Mouse (Mus musculus): ENCODE measurements at regions not wholly inside any gene's neighbourhood (a gene's known extent, or its start where the extent isn't known, plus 50 kb on each side); places are given as distances from the start of the nearest gene placed in this dataset.

DNA sequence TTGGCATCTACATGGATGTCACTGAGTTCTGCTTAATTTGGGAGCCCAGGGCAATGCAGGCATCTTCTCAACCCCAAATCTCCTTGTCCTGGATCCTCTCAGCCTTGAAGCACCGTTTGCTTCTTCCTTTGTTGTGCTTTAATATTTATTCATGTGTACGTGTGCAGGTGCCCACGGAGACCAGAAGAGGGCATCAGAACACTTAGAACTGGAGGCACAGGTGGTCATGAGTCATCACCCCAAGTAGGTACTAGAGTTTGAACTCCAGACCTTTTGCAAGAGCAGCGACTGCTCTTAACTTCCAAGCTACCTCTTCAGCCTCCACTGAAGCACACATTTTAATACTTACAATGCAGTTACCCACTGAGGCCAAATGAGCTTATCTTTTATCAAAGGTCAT, 403.0 kb upstream of the Slc35b3 start:
- no peak for ATAC-seq (replicated peaks; ENCODE audit: low read depth, poor library complexity, severe bottlenecking)

DNA sequence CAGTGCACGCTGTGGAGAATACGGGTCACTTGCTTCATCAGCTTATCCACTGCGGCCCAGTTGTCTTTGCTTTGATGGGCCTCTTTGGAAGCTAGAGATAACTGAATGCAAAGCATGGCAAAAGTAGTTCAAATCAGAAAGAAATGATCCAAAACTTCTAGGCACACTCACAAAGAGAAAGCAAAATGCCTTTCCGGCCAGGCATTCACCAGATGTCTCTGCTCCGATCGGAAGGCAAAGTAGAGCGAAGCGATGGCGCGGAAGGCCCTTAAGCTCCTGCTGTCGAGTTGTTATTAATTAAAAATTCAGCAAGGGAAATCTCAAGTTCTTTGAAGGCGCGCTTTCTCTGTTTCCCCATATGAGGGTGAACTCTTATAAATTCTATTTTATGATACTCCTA, 401.9 kb upstream of the Slc35b3 start:
- no peak for ATAC-seq (replicated peaks; ENCODE audit: low read depth, poor library complexity, severe bottlenecking)

DNA sequence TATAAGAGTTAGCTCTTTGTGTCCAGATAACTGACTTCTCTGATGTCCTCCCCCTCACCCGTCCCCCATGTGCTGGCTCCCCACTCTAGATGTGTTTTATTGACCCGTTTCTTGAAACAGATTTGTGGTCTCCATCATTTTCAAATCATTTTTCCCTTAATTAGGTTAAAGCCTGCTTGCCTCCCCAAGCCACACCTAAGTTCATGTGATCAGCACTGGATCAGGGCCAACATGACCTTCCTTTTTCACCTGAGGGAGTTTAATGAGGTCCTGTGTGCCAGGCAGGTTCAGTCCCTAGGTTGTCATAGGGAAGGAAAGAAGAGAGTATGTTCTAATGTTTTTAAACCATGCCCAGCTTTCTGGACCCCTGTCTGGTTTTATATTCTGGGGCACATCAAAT, 390.9 kb upstream of the Slc35b3 start:
- no peak for ATAC-seq (replicated peaks; ENCODE audit: low read depth, poor library complexity, severe bottlenecking)

DNA sequence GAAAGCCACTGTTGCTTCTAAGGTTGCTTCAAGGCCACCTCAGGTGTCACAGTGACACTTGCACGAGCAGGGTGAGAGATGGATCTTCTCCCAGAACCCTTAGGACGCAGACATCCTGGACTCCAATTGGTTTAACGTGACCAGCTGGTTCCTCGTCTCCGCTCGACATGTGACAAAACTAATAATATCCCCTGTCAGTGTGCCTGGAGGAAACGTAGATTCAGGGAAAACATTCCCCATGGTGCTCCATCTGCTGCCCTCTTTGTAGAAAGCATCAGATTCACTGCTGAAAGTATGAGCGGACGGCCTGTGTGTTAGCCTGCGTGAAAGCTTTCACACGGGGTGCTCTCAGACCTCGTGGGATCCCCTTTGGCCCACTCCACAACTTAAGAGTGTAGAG, 390.0 kb upstream of the Slc35b3 start:
- ATAC-seq (replicated peaks; ENCODE audit: low read depth, poor library complexity, severe bottlenecking) = no peak

DNA sequence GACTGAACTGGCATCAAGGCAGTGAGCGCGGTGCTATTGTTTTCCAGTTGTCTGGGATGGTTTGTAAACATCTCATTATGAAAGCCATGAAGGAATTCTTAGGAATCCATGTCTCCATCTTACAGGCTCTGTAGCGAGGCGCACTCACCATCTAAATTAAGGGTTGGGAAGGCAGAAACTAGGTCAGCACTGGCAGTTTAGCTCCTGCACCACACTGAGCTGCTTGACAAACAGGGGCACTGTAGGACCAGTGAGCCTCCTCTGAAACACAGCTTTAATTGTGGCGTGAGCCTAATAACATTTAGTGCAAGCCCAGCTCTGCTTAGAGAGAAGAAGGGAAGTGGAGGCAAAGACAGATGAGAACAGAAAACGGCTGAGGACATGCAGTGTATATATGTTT, 387.1 kb upstream of the Slc35b3 start:
- no peak for ATAC-seq (replicated peaks; ENCODE audit: low read depth, poor library complexity, severe bottlenecking)

DNA sequence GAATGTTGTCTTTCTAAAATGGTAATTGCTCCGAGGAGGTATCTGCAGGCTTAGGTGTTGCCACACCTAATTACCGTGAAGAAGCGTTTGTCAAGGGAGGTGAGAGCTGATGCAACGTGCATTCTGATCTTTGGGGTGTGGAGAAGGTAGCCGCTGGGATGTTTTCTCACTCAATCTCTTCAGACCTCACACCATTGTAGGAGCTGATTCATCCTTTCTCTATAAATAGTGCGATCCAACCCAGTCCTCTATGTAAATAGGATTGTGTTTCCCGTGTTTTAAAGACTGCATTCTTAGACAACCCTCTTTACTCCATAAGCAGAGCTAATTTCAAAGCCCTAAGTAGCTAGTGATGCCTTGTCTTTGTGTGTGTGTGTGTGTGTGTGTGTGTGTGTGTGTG, 374.2 kb upstream of the Slc35b3 start:
- no peak for ATAC-seq (replicated peaks; ENCODE audit: low read depth, poor library complexity, severe bottlenecking)

DNA sequence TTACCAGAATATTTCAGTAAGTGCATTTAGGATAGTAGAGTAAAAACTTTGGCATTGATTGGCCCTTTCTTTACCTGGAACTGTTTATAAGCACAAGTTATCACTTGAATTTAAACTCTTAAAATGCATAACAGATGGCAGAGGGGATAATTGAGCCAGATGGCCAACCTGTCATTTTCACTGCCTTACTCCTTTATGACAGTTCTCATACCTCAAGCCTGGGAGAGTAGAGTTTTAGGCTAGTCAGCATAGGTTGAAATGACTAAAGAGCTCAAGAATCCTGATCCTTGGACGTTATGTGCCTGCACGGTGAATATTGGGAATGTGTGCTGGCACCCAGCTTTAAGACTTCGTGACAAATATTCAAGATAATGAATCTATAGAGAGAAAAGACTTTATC, 369.1 kb upstream of the Slc35b3 start:
- ATAC-seq (replicated peaks; ENCODE audit: low read depth, poor library complexity, severe bottlenecking) = no peak

DNA sequence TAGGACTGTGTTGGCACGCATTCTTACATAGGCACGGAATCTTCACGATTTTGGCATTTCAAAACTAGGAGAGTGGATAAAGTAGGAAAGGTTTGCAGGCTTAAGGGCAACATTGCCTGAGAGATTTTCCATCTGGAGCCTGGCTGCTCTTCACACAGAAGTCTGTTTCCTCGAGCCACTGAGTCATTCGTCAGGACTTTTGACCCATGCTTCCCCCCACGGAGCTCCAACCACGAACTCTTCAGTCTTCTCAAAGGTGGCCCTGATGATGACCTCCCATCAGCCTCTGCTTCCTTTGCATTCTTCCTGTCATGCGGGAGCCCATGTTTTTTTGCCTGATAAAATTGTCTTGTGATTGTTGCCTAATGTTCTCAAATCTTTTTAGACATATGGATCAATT, 365.5 kb upstream of the Slc35b3 start:
- ATAC-seq (replicated peaks; ENCODE audit: low read depth, poor library complexity, severe bottlenecking) = no peak

DNA sequence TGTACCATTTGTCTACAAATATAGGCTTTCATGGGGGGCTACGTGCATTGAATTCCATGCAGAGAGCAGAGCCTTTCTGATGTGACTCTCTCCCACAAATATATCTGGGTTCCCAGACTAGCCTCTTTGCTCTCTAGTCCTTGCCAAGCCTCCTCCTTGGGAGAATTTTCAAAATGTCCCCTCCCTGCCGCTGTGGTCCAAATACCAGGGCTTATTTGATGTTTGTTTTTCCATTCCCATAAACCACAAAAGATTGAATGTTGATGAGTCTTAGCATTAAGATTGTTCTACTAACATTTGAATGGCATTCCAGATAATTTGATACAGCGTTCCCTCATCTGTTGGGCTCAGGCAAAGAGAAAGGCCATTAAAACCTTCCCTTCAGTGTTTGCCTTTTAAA, 360.4 kb upstream of the Slc35b3 start:
- no peak for ATAC-seq (replicated peaks; ENCODE audit: low read depth, poor library complexity, severe bottlenecking)

DNA sequence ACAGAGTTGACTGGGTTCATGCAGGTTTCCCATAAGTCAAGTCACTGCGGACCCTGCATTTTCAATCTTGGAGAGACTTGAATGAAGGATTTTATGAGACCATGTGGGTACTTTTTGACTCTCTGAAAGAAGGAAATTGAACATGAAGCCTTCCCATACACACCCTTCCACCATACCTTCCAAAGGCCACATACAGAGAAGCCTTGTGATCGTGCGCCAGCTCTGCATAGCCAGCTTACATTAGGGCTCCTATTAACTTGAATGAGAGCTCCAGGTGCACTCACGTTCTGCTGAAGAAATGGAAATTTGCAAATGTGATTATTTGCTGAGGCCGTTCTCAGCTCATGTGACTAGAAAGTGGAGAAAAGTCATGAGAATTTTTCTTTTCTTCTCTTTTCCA, 349.1 kb upstream of the Slc35b3 start:
- ATAC-seq (replicated peaks; ENCODE audit: low read depth, poor library complexity, severe bottlenecking) = no peak

DNA sequence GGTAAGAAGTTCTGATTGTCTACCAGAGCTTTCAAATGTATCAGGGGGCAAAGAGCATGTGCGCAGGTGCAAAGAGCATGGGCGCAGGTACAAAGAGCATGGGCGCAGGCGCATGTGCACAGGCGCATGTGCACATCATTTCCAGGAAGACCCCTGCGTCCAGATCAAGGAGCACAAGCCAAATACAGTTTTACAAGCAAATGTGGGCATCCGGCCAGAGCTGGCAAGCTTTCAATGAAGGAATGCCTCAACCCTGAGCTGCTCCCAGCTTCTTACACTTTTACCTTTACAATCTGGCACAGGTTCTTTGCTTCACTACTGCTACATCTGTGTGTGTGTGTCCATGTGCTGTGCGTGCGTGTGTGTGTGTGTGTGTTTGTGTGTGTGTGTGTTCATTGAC, 347.2 kb upstream of the Slc35b3 start:
- no peak for ATAC-seq (replicated peaks; ENCODE audit: low read depth, poor library complexity, severe bottlenecking)

DNA sequence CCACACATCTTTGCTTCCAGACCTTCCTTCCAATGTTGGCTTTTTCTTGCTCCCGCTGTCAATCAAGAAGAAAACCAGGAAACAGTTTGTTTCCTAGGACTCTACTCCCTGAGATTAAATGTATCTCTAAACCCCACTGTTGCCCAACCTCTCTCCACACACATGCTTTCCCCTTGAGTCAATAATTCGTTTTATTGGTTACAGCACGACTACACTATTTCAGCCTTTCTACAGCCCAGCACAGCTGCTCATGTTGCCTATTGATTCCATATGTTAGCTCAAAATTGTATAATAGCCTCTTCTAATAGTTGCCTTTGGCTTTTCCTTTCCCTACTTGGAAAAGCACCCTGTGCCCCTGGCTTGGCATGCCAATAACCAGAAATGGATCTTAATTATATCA, 346.2 kb upstream of the Slc35b3 start:
- no peak for ATAC-seq (replicated peaks; ENCODE audit: low read depth, poor library complexity, severe bottlenecking)

DNA sequence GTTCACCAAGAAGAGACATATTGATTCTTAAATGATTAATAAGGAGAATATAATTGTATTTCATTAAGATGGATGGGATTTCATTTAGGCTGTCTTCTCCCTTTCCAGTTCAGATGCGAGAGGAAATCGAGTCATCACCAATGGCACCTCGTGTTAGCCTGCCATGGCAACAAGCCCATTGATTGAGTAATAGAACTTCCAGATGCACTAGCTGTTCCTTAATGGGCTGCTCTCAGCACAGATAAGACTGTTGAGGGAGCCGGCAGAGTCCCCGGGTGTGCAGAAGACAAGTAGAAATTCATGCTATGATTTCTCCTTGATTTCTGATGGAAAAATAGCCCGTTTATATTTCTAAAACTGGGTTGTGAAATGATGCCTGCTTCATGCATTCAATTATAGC, 336.5 kb upstream of the Slc35b3 start:
- ATAC-seq (replicated peaks; ENCODE audit: low read depth, poor library complexity, severe bottlenecking) = no peak

DNA sequence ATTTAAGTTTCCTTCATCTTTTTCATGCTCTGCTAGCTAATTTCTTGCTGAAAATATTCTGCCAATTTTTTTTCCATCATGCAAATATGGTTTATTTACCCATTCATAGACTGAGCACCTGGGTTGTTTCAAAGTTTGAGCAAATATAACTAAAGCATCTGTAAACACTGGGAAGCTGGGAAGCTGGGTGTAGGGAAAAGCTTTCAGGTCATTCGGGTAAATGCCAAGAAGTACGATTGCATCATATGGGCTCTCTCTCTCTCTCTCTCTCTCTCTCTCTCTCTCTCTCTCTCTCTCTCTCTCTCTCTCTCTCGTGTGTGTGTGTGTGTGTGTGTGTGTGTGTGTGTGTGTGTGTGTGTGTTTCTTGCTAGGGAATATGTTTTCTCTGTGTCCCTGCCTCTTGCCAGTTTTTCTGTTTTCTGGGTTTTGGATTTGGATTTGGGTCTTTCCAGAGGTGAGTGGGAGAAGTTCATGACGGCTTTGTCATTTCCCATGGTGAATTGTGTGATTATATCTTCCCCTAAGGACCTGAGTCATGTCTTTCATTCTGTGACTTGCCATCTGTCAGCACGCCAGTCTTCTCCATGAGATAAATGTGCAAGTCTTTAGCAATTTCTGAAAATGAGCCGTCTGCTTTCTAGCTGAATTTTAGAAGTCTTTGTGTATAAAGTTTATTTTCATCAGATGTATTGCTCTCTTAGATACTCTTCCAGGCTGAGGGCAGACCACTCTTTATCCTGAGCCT, 329.7 kb upstream of the Slc35b3 start:
- ATAC-seq (replicated peaks; ENCODE audit: low read depth, poor library complexity, severe bottlenecking) = no peak

DNA sequence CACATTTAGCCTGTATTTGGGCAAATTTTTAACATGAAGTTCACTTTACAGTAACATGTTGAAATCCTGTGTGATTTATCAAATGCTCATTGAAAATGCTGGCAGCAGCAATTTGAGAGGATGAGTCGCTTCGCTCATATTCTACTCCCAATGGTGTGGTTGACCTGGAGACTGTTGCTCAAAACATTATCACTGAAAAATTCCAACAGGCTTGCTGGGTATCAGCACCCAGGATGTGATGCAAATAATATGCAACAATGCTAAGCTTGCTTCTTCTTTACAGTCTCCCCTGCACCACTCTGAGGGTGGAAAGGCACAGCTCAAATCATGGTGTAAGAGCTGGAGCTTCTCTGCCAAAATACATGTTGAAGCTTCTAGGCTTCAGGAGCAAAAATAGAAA, 321.6 kb upstream of the Slc35b3 start:
- ATAC-seq (replicated peaks; ENCODE audit: low read depth, poor library complexity, severe bottlenecking) = no peak

DNA sequence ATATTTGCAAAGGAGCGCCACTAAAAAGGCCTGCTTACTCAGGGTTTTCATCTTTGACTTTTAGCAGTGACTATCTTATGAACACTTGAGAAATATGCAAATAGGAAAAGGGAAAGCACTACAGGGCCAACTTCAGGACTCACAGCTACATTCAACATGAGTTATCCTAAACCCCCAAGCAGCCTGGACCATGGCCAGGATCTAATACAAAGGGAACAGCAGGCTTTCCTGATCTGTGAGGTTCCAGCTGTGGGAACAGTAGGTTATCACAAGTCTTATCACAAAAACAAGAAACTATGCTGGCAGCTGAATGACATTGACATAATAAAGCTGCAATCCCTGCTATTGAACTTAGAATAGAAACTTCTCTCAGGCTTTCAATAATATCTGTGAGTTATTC, 317.4 kb upstream of the Slc35b3 start:
- no peak for ATAC-seq (replicated peaks; ENCODE audit: low read depth, poor library complexity, severe bottlenecking)

DNA sequence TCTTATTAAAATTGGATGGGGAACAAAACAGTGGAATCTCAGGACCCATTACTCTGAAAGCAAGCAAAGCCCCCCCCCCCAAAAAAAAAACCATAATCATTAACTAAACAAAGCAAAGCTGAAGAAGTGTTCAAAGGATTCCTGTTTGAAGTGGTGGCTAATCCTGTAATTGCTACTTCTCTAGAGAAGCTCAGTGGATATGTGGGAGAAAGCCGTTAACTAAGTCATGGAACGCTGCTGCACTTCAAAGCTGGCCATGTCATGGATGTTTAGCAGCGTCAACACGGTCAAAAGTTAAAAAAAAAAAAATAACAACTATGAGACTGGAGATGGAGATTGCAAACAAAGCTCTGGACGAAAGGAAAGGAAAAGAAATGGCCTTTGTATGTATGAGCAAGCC, 305.3 kb upstream of the Slc35b3 start:
- no peak for ATAC-seq (replicated peaks; ENCODE audit: low read depth, poor library complexity, severe bottlenecking)

DNA sequence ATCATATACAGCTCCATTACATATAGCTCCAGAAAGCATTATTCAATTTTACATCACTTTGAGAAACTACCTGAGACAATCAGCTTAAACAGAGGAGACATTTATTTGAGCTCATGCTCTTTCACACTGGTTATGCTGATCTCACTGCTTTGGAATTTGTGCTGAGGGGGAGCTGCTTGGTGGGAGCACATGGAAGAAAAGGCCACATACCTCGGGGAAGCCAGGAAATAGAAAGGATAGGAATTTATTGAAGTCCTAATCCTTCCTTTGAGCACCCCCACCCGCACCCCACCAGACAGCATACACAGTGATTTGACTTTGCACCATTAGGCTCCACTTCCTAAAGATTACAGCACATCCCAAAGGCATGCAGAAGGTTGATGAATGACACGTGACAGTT, 296.0 kb upstream of the Slc35b3 start:
- ATAC-seq (replicated peaks; ENCODE audit: low read depth, poor library complexity, severe bottlenecking) = no peak

DNA sequence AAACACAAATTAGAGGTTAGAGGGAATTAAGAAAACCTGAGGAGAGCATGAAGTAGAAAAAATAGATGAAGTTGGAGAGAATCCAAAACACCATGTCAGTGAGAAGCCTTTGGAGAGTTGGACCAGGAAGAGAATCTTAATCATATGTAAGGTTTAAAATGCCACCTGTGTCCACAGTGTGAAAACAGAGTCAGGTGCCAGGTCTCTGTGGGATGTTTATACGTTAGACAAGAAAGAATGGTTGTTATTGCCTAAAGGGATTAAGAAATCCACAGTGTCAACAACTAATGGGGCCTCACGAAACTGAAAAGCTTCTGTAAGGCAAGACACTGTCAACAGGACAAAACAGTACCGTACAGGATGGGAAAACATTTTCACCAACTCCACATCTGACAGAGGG, 294.7 kb upstream of the Slc35b3 start:
- ATAC-seq (replicated peaks; ENCODE audit: low read depth, poor library complexity, severe bottlenecking) = no peak

DNA sequence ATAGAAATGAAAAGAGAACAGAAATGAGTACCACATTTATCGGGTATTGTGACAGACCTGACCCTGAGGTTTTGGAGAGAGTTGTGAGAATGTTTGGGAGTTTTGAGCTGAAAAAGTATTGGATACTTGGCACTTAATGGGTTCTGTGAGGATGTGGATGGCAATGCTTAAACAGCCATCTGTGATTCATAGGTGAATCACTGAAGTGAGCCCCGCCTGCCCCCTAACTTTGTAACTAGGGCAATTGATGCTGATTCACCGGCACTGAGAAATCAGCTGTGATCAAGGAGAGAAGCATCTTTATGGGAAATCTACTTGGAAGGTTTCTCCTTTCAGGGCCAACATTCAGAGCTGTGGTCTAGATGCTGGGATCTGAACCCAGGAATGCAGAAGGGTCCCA, 291.9 kb upstream of the Slc35b3 start:
- no peak for ATAC-seq (replicated peaks; ENCODE audit: low read depth, poor library complexity, severe bottlenecking)

DNA sequence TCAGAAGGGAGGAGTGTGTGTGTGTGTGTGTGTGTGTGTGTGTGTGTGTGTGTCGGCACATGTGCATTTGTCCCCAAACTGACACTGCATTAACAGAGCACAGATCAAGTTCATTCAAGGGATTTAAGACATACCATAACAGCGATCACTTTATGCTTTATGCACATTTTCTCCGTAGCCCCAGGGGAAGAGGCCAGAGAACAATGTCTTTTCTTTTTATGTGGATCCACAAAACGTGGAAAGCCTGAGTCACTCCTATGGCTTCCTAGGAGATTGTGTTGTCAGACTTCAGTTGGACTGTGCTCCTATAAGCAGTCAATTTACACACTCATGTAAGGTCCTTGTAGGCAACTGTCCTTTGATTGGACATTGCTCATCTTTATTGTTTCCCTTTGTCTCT, 289.4 kb upstream of the Slc35b3 start:
- no peak for ATAC-seq (replicated peaks; ENCODE audit: low read depth, poor library complexity, severe bottlenecking)

DNA sequence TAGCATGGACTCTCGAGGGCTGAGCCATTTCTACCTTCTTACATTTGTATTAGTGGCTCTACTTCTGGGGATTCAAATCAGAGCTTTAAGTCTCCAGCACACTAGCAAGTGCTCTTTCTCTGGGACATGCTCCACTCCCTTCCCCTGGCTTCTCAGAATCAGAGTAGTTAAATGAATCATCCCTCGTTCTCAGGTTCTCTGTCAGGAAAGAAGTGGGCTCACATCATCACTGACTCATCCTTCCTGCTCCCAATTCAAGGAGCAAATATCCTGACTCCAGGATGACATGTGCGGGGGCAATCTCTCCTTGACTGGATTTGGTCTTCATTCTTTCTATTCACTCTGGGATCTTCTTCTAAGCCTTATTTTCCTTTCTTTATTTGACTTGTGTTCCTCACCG, 266.2 kb upstream of the Slc35b3 start:
- ATAC-seq (replicated peaks; ENCODE audit: low read depth, poor library complexity, severe bottlenecking) = no peak

DNA sequence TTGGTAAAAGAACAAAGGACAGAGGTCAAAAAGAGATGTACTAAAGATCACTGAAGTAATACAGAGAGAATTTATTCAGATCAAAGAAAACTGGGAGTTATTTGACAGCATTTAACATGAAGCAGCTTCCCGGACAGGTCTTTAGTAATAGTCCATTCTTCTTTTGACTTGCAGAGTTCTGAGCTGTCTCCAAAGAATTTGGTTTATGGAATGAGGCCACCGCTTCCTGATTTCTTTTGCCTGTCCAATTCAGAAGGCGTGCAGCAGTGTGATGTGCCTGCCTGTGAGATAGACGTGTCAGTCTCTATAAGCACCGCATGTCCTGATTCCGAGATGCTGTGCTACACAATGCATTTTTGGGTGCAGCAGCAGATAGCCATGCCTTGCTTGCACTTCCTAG, 265.0 kb upstream of the Slc35b3 start:
- no peak for ATAC-seq (replicated peaks; ENCODE audit: low read depth, poor library complexity, severe bottlenecking)
